Mouse (Mus musculus) kidney, embryonic 14.5 days (tissue): ENCODE data around the gene Slc24a3. TPM values are rescaled to one million over a fixed set of nuclear protein-coding genes. Genes with fewer than 3 reads are reported as not detected.

Experiments
- ATAC-seq: fragments of 200-750 bp; cut with Nextera tagmentation; 2 replicates; pipeline ENCODE4 v1.8.0; 2017; ENCODE audit warnings: moderate number of reproducible peaks, mild to moderate bottlenecking, moderate TSS enrichment, moderate library complexity; ENCODE audit not compliant: low FRiP score, low TSS enrichment
- H3K27ac ChIP-seq: fragments of 300-500 bp; sonication (generic); 2 replicates; pipeline ENCODE4 v1.5.1; 2014; ENCODE audit warnings: low read depth, mild to moderate bottlenecking, low read length, moderate library complexity, mixed read lengths
- H3K27me3 ChIP-seq: fragments of 300-500 bp; sonication (generic); 2 replicates; pipeline ENCODE4 v1.6.1; 2014; ENCODE audit warnings: mild to moderate bottlenecking, low read length; ENCODE audit not compliant: control insufficient read depth, insufficient read depth
- H3K36me3 ChIP-seq: fragments of 300-500 bp; sonication (generic); 2 replicates; pipeline ENCODE4 v1.6.1; 2014; ENCODE audit warnings: low read length, mixed read lengths; ENCODE audit not compliant: control insufficient read depth, insufficient read depth
- H3K4me1 ChIP-seq: fragments of 300-500 bp; sonication (generic); 2 replicates; pipeline ENCODE4 v1.6.1; 2014; ENCODE audit warnings: low read length, mixed read lengths; ENCODE audit not compliant: control insufficient read depth, insufficient read depth
- H3K4me2 ChIP-seq: fragments of 300-500 bp; sonication (generic); replicated peaks from 2 replicates; pipeline ENCODE4 v1.6.1; 2014; ENCODE audit warnings: low read depth, mild to moderate bottlenecking, low read length
- H3K4me3 ChIP-seq: fragments of 300-500 bp; sonication (generic); 2 replicates; pipeline ENCODE4 v1.5.1; 2014; ENCODE audit warnings: mild to moderate bottlenecking, low read length
- H3K9ac ChIP-seq: fragments of 300-500 bp; sonication (generic); 2 replicates; pipeline ENCODE4 v1.6.1; 2014; ENCODE audit warnings: low read depth, mild to moderate bottlenecking, low read length, moderate library complexity
- H3K9me3 ChIP-seq: fragments of 300-500 bp; sonication (generic); 2 replicates; pipeline ENCODE4 v1.6.1; 2016; ENCODE audit warnings: low read length; ENCODE audit not compliant: control insufficient read depth
- WGBS: fragments of 180-500 bp; shearing (Covaris S2); extraction: QIAGEN DNeasy Blood & Tissue Kit; methylation state at CpG from one replicate; pipeline ENCODE4 v1.1.7; 2014; 5-methylcytosine and 5-hydroxymethylcytosine counted together
- polyA plus RNA-seq: library from polyadenylated mRNA; unstranded; fragments of >200 nt; fragmentation: Nextera tagmentation; extraction: Ambion mirVana; gene quantifications from 2 replicates; pipeline ENCODE4 v1.2.1, GENCODE M21; 2014

Slc24a3 gene
- polyA plus RNA-seq, 1 experiment from 2014 or later, result 2.4 TPM

DNA sequence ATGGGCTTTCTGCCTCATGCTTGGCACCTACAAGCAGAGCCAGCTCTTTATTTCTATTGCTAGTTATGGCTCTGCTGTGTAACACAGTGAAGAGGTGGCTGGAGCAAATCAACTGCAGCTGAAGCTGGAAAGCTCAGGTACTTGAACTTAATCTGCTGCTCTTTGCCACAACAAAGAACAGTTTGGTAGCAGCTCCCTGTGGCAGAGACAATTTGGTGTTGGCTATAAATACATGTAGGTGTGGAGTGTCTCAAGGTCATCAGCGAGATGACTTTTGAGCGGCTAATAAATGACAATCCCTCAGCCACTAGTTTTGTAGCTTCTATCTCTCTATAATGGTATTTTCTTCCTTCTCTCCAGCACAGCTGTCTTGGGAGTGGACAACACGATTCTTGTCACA lies 217.7 kb downstream of the Slc24a3 start:
- WGBS, result 76% methylated on average over 3 of the region's 3 CpGs
- Histone ChIP-seq H3K36me3 (no peaks in the 10 kb centered on the region), H3K4me1 (no peaks in the 10 kb centered on the region), H3K4me2 (no peak overlapping the region), H3K9ac (no peak overlapping the region), H3K4me3 (no peak overlapping the region), H3K27me3 (no peaks in the 10 kb centered on the region), H3K9me3 (no peaks in the 10 kb centered on the region), H3K27ac (no peak overlapping the region)
- no peak for ATAC-seq

DNA sequence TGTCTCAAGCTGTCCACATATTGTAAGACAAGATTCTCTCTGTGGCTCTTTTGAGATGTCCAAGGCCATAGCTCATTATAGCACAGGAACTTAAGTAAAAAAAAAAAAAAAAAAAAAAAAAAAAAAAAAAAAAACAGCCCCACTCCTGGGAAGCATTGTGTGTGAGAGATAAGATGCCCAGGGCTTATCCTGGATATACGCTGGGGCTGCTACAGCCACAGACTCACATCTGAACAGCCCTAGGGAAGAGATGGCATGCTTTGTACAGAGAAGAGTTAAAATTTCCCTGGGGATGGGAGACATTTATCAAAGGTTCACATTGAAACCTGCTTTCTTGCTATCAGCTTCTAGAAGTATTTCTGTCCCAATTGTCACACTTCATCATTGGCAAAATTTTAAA lies 218.2 kb downstream of the Slc24a3 start:
- Histone ChIP-seq H3K4me2 (no peak overlapping the region), H3K27ac (no peak overlapping the region), H3K9me3 (no peaks in the 10 kb centered on the region), H3K4me1 (no peaks in the 10 kb centered on the region), H3K4me3 (no peak overlapping the region), H3K9ac (no peak overlapping the region), H3K27me3 (no peaks in the 10 kb centered on the region), H3K36me3 (no peaks in the 10 kb centered on the region)
- WGBS, result 85% methylated on average over 1 of the region's 1 CpGs
- no peak for ATAC-seq

DNA sequence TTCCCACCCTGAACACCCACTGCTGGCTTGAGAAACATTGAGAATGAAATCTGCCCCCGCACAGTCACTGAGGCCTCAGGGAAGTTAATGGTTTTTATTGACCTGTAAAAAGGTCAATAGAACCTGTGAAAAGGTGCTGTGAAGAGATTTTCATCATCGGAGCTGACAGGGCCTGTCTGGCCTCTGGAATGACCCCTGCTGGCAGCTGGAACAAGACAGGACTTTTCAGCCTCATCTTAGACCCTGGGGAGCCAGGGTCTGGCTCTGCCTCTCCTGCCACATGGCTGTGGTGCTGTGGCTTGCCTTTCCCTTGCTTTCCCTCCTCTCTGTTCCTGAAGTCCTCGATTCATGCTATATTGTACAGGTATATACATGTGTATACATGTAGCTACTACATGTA lies 228.2 kb downstream of the Slc24a3 start:
- Histone ChIP-seq H3K9me3 (no peaks in the 10 kb centered on the region), H3K27ac (no peak overlapping the region), H3K4me2 (no peak overlapping the region), H3K4me3 (no peak overlapping the region), H3K4me1 (no peaks in the 10 kb centered on the region), H3K36me3 (no peaks in the 10 kb centered on the region), H3K9ac (no peak overlapping the region), H3K27me3 (no peaks in the 10 kb centered on the region)
- WGBS, result 42% methylated on average over 3 of the region's 3 CpGs
- no peak; the same call in 1 of the 2 replicates for ATAC-seq

DNA sequence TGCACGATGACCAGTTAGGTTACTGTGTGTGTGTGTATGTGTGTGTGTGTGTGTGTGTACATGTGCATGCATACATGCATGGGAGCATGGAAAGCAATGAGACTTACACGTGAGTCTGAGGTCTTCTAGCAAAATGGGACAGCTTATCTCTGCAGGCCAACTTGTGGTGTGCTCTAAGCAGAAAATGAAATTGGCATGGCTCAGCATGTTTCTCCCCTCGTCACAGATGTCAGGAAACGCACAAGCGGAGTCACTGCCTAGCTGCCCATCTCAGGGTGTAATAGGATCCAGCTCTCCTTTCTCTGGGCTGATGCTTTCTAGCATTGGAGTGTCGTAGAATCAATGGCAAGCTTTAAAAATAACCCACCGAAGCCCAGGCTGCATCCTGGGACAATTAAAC lies 229.0 kb downstream of the Slc24a3 start:
- WGBS, result 27% methylated on average over 7 of the region's 7 CpGs
- H3K27ac ChIP-seq, result no peak overlapping the region

DNA sequence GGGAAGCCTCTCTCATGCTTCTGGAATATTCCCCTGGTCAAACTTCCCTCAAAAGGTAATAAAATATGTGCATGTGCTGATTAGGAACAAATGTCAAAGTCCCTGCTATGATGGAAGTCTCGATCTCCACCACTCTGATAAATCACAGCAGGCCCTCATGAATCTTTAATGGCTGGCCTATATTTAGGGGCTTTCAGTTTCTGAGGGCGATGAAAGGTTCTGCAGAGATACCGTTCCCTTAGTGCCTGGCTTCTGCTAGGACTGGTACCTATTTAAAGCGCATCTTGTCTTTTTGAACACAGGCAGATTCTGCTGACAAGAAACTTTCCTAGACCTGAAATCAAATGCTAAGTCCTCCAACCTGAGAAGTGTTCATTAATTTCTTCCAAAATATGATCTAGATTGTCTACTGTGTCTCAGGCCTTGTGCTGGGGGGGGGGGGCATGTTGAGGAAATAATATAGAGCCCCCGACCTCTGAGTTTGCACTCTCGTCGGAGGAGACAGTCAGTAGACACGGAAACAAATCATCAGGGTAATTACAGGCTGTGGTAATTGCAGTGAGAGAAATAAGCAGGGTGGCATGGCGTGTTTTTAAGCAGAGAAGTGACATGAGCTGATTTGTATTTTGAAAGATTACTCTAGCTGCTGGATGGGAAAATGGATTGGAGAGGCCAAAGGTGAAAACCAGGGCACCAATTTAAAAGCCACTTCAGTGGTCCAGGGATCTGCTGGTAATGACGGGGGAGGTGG lies 230.1 kb downstream of the Slc24a3 start:
- Histone ChIP-seq H3K9ac (no peak overlapping the region), H3K27ac (no peak overlapping the region), H3K4me2 (no peak overlapping the region), H3K9me3 (no peaks in the 10 kb centered on the region), H3K36me3 (no peaks in the 10 kb centered on the region), H3K4me3 (no peak overlapping the region), H3K27me3 (no peaks in the 10 kb centered on the region), H3K4me1 (no peaks in the 10 kb centered on the region)
- no peak for ATAC-seq
- 45% methylated on average over 10 of the region's 10 CpGs for WGBS

More for the DNA sequence above, 229.0 kb downstream of the Slc24a3 start:
- Histone ChIP-seq H3K9ac (no peak overlapping the region), H3K4me1 (no peaks in the 10 kb centered on the region), H3K4me3 (no peak overlapping the region), H3K27me3 (no peaks in the 10 kb centered on the region), H3K9me3 (no peaks in the 10 kb centered on the region), H3K36me3 (no peaks in the 10 kb centered on the region), H3K4me2 (no peak overlapping the region)
- ATAC-seq, result no peak

DNA sequence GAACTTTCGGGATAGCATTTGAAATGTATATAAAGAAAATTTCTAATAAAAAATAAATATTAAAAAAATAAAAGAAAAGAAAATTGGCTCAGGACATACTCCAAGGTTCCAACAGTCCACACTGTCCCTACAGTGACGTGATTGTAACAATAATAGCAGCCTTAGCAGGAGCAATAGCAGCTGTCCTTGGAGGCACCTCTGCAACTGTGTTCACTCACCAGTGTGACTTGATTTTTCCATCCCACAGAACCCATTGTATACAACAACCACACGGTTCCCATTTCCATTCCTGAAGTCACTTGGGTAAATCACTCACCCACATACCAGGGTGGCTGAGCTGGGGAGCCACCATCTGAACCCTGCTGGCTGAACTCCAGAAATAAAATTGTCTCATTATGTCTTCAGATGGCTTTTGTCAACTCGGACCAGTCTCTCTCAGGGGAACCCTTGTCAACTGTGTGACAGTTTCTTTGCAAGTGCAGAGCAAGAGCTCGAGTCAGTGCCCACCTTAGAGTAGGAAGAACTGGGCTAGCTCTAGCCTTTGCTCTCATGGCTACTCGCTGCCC lies 233.8 kb downstream of the Slc24a3 start:
- H3K9me3 ChIP-seq, result no peaks in the 10 kb centered on the region
- no peaks in the 10 kb centered on the region for H3K27me3 ChIP-seq
- WGBS, result 75% methylated on average over 6 of the region's 6 CpGs
- ATAC-seq, result no peak
- no peak overlapping the region for H3K27ac ChIP-seq
- H3K36me3 ChIP-seq, result no peaks in the 10 kb centered on the region
- H3K4me2 ChIP-seq, result no peak overlapping the region
- no peak overlapping the region for H3K9ac ChIP-seq
- no peak overlapping the region for H3K4me3 ChIP-seq
- H3K4me1 ChIP-seq, result peaks cover 8% of the 10 kb centered on the region; the same call in 1 of the 2 replicates

DNA sequence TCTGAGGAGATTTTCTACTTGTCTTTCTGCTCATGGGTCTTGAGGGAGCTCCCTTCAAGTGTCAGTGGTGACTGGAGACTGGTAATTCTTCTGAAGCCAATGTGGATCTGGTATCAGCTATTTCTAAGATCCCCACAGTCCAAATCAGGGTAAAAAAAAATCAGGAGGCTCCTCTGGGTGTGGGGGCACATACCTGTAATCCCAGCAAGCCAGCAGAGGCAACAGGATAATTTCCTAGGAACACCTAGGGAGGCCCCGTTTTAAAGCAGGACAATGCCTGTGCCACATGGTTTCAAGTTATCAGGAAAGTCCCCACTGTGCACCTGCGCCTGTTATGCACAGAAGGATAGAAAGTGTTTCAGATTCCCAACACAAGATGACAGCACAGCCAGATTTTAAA lies 234.4 kb downstream of the Slc24a3 start:
- H3K36me3 ChIP-seq, result no peaks in the 10 kb centered on the region
- no peak overlapping the region for H3K9ac ChIP-seq
- H3K4me1 ChIP-seq, result peaks cover 8% of the 10 kb centered on the region; the same call in 1 of the 2 replicates
- no peak overlapping the region for H3K27ac ChIP-seq
- H3K27me3 ChIP-seq, result no peaks in the 10 kb centered on the region
- no peak overlapping the region for H3K4me2 ChIP-seq
- H3K9me3 ChIP-seq, result no peaks in the 10 kb centered on the region
- no peak for ATAC-seq
- no peak overlapping the region for H3K4me3 ChIP-seq
- 87% methylated on average over 2 of the region's 2 CpGs for WGBS

DNA sequence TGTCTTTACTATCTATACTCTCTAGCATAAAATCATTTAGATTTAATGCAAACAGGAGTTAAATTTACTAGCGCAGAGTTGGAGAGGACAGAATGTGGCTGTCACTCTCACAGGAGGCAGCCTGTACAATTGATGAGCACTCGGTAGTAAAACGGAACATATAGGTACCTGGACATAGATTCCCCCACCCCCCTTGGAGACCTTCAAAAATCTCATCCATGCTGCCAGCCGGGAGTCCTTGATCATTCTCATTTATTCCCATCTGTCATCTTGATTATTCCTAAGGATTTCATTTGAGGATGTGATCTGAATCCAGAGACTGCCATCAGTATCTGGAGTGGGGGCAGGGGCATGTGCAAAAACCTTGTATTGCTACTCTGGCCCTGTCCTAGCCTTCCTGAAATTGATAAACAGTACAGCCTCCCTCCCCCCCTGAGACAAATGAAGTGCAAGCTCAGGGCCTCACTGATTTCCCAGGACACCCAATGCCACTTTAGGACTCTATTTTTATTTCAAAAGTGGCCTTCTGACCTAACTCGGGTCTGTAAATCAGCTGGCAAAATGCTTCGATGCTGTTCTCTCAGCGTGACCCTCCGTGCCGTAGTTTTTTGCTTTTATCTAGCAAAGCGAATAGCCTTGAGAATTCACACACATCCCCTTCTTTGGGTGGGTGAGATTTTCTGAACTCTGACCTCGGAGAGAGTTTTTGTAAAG lies 237.4 kb downstream of the Slc24a3 start:
- WGBS, result 36% methylated on average over 11 of the region's 11 CpGs
- Histone ChIP-seq H3K4me1 (peaks cover 8% of the 10 kb centered on the region; the same call in 1 of the 2 replicates), H3K27me3 (no peaks in the 10 kb centered on the region), H3K4me3 (no peak overlapping the region), H3K27ac (no peak overlapping the region), H3K9me3 (no peaks in the 10 kb centered on the region), H3K36me3 (no peaks in the 10 kb centered on the region), H3K4me2 (no peak overlapping the region), H3K9ac (no peak overlapping the region)
- no peak for ATAC-seq

DNA sequence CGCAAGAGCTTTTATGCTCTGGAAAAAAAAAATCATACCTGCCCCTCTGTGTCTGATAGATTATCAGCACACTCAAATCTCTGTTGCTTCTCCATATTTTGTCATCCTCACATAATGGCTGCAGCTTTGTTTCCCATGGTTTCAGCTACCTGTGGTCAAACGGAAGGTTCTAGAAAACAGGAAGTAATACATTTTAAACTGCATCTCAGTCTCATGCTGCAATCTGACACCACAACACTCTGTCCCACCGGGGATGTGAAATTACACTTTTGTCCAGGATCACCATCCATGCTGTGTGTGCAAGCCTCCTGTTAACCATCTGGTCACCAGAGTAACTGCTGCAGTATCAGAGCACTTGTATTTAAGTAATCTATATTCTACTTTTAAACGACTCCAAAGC lies 238.2 kb downstream of the Slc24a3 start:
- Histone ChIP-seq H3K9me3 (no peaks in the 10 kb centered on the region), H3K9ac (no peak overlapping the region), H3K4me2 (no peak overlapping the region), H3K27me3 (no peaks in the 10 kb centered on the region), H3K4me3 (no peak overlapping the region), H3K27ac (no peak overlapping the region), H3K36me3 (no peaks in the 10 kb centered on the region), H3K4me1 (peaks cover 8% of the 10 kb centered on the region; the same call in 1 of the 2 replicates)
- WGBS, result 29% methylated on average over 4 of the region's 4 CpGs
- no peak for ATAC-seq
